Mouse (Mus musculus): ENCODE results near the gene Timm44. TPM values are rescaled to one million over a fixed set of nuclear protein-coding genes. Genes with fewer than 3 reads are reported as not detected.

Timm44 gene
- polyA plus RNA-seq, 1 experiment: 65.2 TPM

DNA sequence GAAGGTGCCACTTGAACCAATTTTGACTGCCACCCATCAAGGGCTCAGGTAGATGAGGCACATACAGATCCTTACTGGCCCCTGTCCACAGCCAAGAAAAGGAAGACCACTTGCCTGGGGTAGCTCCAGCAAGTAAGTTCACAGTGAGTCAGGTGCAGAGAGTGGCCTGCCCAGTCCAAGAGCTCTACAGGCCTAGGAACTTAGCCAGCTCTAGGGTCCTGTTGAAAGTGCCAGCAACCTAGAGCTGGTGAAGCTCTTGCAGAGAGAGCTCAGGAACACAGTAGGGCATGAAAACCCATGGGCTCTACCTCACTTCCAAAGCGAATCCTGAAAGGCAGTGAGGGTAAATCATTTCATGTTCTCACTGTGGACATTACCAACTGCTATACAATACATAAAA, 44.7 kb upstream of the Timm44 start:
- peaks cover 11% of the 10 kb centered on the region for H3K36me3 ChIP-seq (ENCODE audit: control insufficient read depth, insufficient read depth, low read length)
- H3K27ac ChIP-seq (ENCODE audit: insufficient read depth, low read depth, low read length): no peak overlapping the region
- no peaks in the 10 kb centered on the region for H3K27me3 ChIP-seq (ENCODE audit: control insufficient read depth, insufficient read depth, low read length)
- peaks cover 23% of the 10 kb centered on the region for H3K4me1 ChIP-seq (ENCODE audit: control insufficient read depth, insufficient read depth, insufficient read length, low read length)
- 86% methylated on average over 1 of the region's 1 CpGs for WGBS
- TF ChIP-seq POLR2A (IDR thresholded peaks at IDR 0.05; ENCODE audit: low read depth, low read length) (no peak), CTCF (IDR thresholded peaks at IDR 0.05; ENCODE audit: extremely low read depth, insufficient read length, insufficient replicate concordance, low read depth, low read length) (no peak)
- H3K4me3 ChIP-seq (ENCODE audit: low read depth, low read length): no peak overlapping the region

GRCm38 (mm10) chr8:4319573-4319872, 43.8 kb upstream of the Timm44 start:
- WGBS: 39% methylated on average over 11 of the region's 11 CpGs
- Histone ChIP-seq H3K36me3 (ENCODE audit: control insufficient read depth, insufficient read depth, low read length) (peaks cover 11% of the 10 kb centered on the region), H3K27me3 (ENCODE audit: control insufficient read depth, insufficient read depth, low read length) (no peaks in the 10 kb centered on the region), H3K4me1 (ENCODE audit: control insufficient read depth, insufficient read depth, insufficient read length, low read length) (peaks cover 26% of the 10 kb centered on the region), H3K27ac (ENCODE audit: insufficient read depth, low read depth, low read length) (no peak overlapping the region), H3K4me3 (ENCODE audit: low read depth, low read length) (no peak overlapping the region)
- TF ChIP-seq POLR2A (IDR thresholded peaks at IDR 0.05; ENCODE audit: low read depth, low read length): no peak
- TF ChIP-seq CTCF (IDR thresholded peaks at IDR 0.05; ENCODE audit: extremely low read depth, insufficient read length, insufficient replicate concordance, low read depth, low read length): no peak

- peaks cover 26% of the 10 kb centered on the region for H3K4me1 ChIP-seq (ENCODE audit: control insufficient read depth, insufficient read depth, insufficient read length, low read length)
- H3K36me3 ChIP-seq (ENCODE audit: control insufficient read depth, insufficient read depth, low read length): peaks cover 11% of the 10 kb centered on the region
- H3K4me3 ChIP-seq (ENCODE audit: low read depth, low read length): no peak overlapping the region
- H3K27me3 ChIP-seq (ENCODE audit: control insufficient read depth, insufficient read depth, low read length): no peaks in the 10 kb centered on the region
- 22% methylated on average over 2 of the region's 2 CpGs for WGBS
- no peak for TF ChIP-seq CTCF (IDR thresholded peaks at IDR 0.05; ENCODE audit: extremely low read depth, insufficient read length, insufficient replicate concordance, low read depth, low read length)
- no peak for TF ChIP-seq POLR2A (IDR thresholded peaks at IDR 0.05; ENCODE audit: low read depth, low read length)
- no peak overlapping the region for H3K27ac ChIP-seq (ENCODE audit: insufficient read depth, low read depth, low read length)
These were observed 43.3 kb upstream of the Timm44 start for GRCm38 (mm10) chr8:4318796-4319572.

- 87% methylated on average over 5 of the region's 5 CpGs for WGBS
- H3K27ac ChIP-seq (ENCODE audit: insufficient read depth, low read depth, low read length): no peak overlapping the region
- no peak overlapping the region for H3K4me3 ChIP-seq (ENCODE audit: low read depth, low read length)
- H3K4me1 ChIP-seq (ENCODE audit: control insufficient read depth, insufficient read depth, insufficient read length, low read length): peaks cover 22% of the 10 kb centered on the region
- no peaks in the 10 kb centered on the region for H3K27me3 ChIP-seq (ENCODE audit: control insufficient read depth, insufficient read depth, low read length)
- H3K36me3 ChIP-seq (ENCODE audit: control insufficient read depth, insufficient read depth, low read length): peaks cover 11% of the 10 kb centered on the region
- no peak for TF ChIP-seq CTCF (IDR thresholded peaks at IDR 0.05; ENCODE audit: extremely low read depth, insufficient read length, insufficient replicate concordance, low read depth, low read length)
- no peak for TF ChIP-seq POLR2A (IDR thresholded peaks at IDR 0.05; ENCODE audit: low read depth, low read length)
These were observed 42.4 kb upstream of the Timm44 start for GRCm38 (mm10) chr8:4318124-4318523.

GRCm38 (mm10) chr8:4314852-4315251, 39.1 kb upstream of the Timm44 start:
- Histone ChIP-seq H3K36me3 (ENCODE audit: control insufficient read depth, insufficient read depth, low read length) (peaks cover 18% of the 10 kb centered on the region), H3K4me3 (ENCODE audit: low read depth, low read length) (no peak overlapping the region), H3K27ac (ENCODE audit: insufficient read depth, low read depth, low read length) (no peak overlapping the region), H3K27me3 (ENCODE audit: control insufficient read depth, insufficient read depth, low read length) (no peaks in the 10 kb centered on the region), H3K4me1 (ENCODE audit: control insufficient read depth, insufficient read depth, insufficient read length, low read length) (peaks cover 12% of the 10 kb centered on the region)
- WGBS: 54% methylated on average over 3 of the region's 3 CpGs
- no peak for TF ChIP-seq POLR2A (IDR thresholded peaks at IDR 0.05; ENCODE audit: low read depth, low read length)
- TF ChIP-seq CTCF (IDR thresholded peaks at IDR 0.05; ENCODE audit: extremely low read depth, insufficient read length, insufficient replicate concordance, low read depth, low read length): no peak

DNA sequence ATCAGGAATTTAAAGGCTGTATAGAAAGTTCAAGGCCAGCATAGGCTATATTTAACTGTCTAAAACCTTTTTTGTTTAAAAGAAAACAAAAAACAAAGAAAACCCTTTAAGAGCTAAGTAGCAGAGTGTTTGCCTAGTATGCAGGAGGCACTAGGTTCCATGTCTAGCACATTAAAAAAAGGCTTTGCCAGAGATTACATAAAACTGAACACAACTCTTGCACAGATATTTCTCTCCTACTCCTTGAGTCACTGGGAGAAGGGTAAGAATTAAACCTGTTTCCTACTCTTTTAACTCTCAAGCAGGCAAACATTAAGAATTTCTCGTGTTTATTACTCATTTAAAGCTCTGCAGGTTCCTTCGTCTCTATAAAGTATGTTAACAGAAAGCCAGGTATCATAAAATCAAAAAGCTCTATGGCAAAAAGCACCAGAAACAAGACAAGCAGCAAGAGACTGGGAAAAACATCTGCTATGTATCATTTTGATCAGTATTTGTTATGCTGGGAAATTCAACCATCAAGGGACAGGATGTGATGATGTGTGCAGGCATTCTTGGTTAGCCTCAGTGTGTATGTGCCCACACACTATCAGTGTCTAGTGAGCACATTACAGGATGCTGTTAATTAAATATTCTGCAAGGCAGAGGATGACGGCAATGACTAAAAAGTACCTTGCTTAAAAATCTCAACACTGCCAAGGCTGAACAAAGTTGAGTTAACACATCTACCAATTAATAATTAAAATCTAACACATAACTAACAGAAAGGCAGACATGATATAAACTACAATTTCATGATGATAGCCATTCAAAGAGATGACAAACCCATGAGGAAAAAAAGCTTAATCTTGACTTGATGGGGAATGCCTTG, 37.8 kb upstream of the Timm44 start:
- TF ChIP-seq CTCF (IDR thresholded peaks at IDR 0.05; ENCODE audit: extremely low read depth, insufficient read length, insufficient replicate concordance, low read depth, low read length) (no peak), POLR2A (IDR thresholded peaks at IDR 0.05; ENCODE audit: low read depth, low read length) (no peak)
- H3K27me3 ChIP-seq (ENCODE audit: control insufficient read depth, insufficient read depth, low read length): no peaks in the 10 kb centered on the region
- H3K27ac ChIP-seq (ENCODE audit: insufficient read depth, low read depth, low read length): no peak overlapping the region
- H3K4me3 ChIP-seq (ENCODE audit: low read depth, low read length): no peak overlapping the region
- peaks cover 27% of the 10 kb centered on the region for H3K36me3 ChIP-seq (ENCODE audit: control insufficient read depth, insufficient read depth, low read length)
- H3K4me1 ChIP-seq (ENCODE audit: control insufficient read depth, insufficient read depth, insufficient read length, low read length): peaks cover 2% of the 10 kb centered on the region; the same call in 1 of the 2 replicates
- WGBS: 40% methylated on average over 3 of the region's 3 CpGs

- no peaks in the 10 kb centered on the region for H3K27me3 ChIP-seq (ENCODE audit: control insufficient read depth, insufficient read depth, low read length)
These were observed 36.4 kb upstream of the Timm44 start for GRCm38 (mm10) chr8:4312104-4312503.

More at GRCm38 (mm10) chr8:4312104-4312503, 36.4 kb upstream of the Timm44 start:
- TF ChIP-seq POLR2A (IDR thresholded peaks at IDR 0.05; ENCODE audit: low read depth, low read length) (no peak), CTCF (IDR thresholded peaks at IDR 0.05; ENCODE audit: extremely low read depth, insufficient read length, insufficient replicate concordance, low read depth, low read length) (no peak)
- H3K4me1 ChIP-seq (ENCODE audit: control insufficient read depth, insufficient read depth, insufficient read length, low read length): peaks cover 2% of the 10 kb centered on the region; the same call in 1 of the 2 replicates
- H3K36me3 ChIP-seq (ENCODE audit: control insufficient read depth, insufficient read depth, low read length): peaks cover 36% of the 10 kb centered on the region
- H3K27ac ChIP-seq (ENCODE audit: insufficient read depth, low read depth, low read length): no peak overlapping the region
- no peak overlapping the region for H3K4me3 ChIP-seq (ENCODE audit: low read depth, low read length)
